Mouse (Mus musculus) hindbrain, embryonic 13.5 days (tissue): Measurements from ENCODE around the gene Bcl2a1a. TPM values are rescaled to one million over a fixed set of nuclear protein-coding genes. Genes with fewer than 3 reads are reported as not detected.

Source experiments
- polyA plus RNA-seq: library from polyadenylated mRNA; unstranded; fragments of >200 nt; fragmentation: Nextera tagmentation; extraction: Ambion mirVana; gene quantifications from 2 replicates; pipeline ENCODE4 v1.2.1, GENCODE M21; 2015

Bcl2a1a gene
- polyA plus RNA-seq, 1 experiment from 2014 or later: not detected

Other genes with a start within 250 kb of the Bcl2a1a start
- 41.8 and 44.5 TPM in 2 replicates for gene Mthfsl, start 236.6 kb upstream of the Bcl2a1a start, polyA plus RNA-seq
- gene Bcl2a1d, start 225.0 kb upstream of the Bcl2a1a start, polyA plus RNA-seq: not detected in 2 replicates
- not detected in 2 replicates for gene Trim43c, start 117.7 kb upstream of the Bcl2a1a start, polyA plus RNA-seq
- not detected in 2 replicates for gene Trim43b, start 135.9 kb downstream of the Bcl2a1a start, polyA plus RNA-seq
- gene Bcl2a1b, start 242.3 kb downstream of the Bcl2a1a start, polyA plus RNA-seq: 1.2 and 1.8 TPM in 2 replicates
- gene Gm29094, start 242.5 kb downstream of the Bcl2a1a start, polyA plus RNA-seq: not detected in 2 replicates